Mouse (Mus musculus) ES-E14 (cell line): ENCODE measurements at regions not wholly inside any gene's neighbourhood (a gene's known extent, or its start where the extent isn't known, plus 50 kb on each side); places are given as distances from the start of the nearest gene placed in this dataset.

ENCODE experiments used
- HCFC1 ChIP-seq: IDR thresholded peaks from 2 replicates; pipeline ENCODE4 v1.6.1; 2012; ENCODE audit warnings: low read length, inconsistent platforms, borderline replicate concordance; ENCODE audit not compliant: insufficient read depth
- ZNF384 ChIP-seq: IDR thresholded peaks from 2 replicates; pipeline ENCODE4 v1.6.1; 2012; ENCODE audit warnings: low read depth, low read length, inconsistent platforms

DNA sequence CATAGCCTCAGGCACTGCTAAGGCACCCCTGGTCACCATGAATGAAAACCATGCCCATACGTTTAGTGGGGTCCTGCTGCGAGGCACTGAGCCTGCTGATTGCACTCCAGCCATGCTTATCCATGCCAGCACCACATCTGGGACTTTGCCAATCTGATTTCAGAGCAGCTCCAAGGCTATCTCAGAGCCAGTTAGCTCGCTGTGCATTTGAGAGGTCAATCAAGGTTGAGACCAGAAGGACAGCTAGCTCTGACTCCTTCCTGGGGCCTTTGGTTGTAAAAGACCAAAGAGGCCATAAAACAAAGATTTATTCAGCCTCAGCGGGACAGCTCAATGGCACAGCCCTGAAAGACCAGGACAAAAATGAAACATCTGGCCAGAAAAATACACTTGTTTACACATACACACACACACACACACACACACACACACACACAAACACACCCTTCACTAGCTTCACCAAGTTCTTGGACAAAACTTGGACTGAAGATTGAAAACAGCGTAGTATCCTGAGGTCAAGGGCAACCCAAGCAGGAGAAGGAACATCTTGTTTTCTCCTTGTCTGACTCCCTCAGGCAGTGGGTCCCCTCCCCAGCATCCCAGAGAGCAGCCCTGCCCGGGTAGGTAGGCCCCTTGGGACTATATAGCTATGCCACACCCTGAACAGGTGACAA is 201.5 kb upstream of the Dio3 start:
- TF ChIP-seq HCFC1 (no peak), ZNF384 (no peak)
